Mouse (Mus musculus) MEL (cell line): Measurements from ENCODE around the gene Ctdspl. TPM values are rescaled to one million over a fixed set of nuclear protein-coding genes. Genes with fewer than 3 reads are reported as not detected.

Experiments
- DNase-seq: peaks from one replicate; pipeline ENCODE4 v3.0.0; 2011; ENCODE audit warnings: low read depth, low spot score
- H3K27ac ChIP-seq: 2 replicates; pipeline ENCODE4 v1.5.1; 2012; ENCODE audit warnings: low read depth, mild to moderate bottlenecking, control low read depth, low read length, moderate library complexity; ENCODE audit not compliant: control insufficient read depth
- H3K27me3 ChIP-seq, 2 experiments: fragments of 150-350 bp in 1 of 2; sonication (generic) in 1 of 2; 2 replicates each; pipeline ENCODE4 v1.6.1; 2012; ENCODE audit warnings: low read length in 2 of 2, mild to moderate bottlenecking in 2 of 2, improper control_type of control experiment in 1 of 2, moderate library complexity in 1 of 2; ENCODE audit not compliant: insufficient read depth in 2 of 2, control insufficient read depth in 1 of 2
- H3K36me3 ChIP-seq, 2 experiments: 2 replicates each; pipeline ENCODE4 v1.6.1; 2012 to 2014; ENCODE audit warnings: low read length in 2 of 2, improper control_type of control experiment in 1 of 2, inconsistent platforms in 1 of 2, mild to moderate bottlenecking in 1 of 2; ENCODE audit not compliant: insufficient read depth in 2 of 2, control insufficient read depth in 1 of 2
- H3K4me1 ChIP-seq, 2 experiments: fragments of 150-350 bp in 1 of 2; sonication (generic) in 1 of 2; 2 replicates each; pipeline ENCODE4 v1.6.1; 2012; ENCODE audit warnings: low read length in 2 of 2, improper control_type of control experiment in 1 of 2, mild to moderate bottlenecking in 1 of 2; ENCODE audit not compliant: insufficient read depth in 2 of 2, control insufficient read depth in 1 of 2
- H3K4me3 ChIP-seq, 2 experiments: fragments of 150-350 bp in 1 of 2; sonication (generic) in 1 of 2; 2 replicates each; pipeline ENCODE4 v1.5.1; 2012; ENCODE audit warnings: low read depth in 2 of 2, low read length in 2 of 2, mild to moderate bottlenecking in 2 of 2, moderate library complexity in 2 of 2, control low read depth in 1 of 2, improper control_type of control experiment in 1 of 2; ENCODE audit not compliant: control insufficient read depth in 1 of 2, insufficient read depth in 1 of 2
- H3K79me2 ChIP-seq: 2 replicates; pipeline ENCODE4 v1.6.1; 2012; ENCODE audit warnings: mild to moderate bottlenecking, low read length, moderate library complexity; ENCODE audit not compliant: control insufficient read depth, poor library complexity, insufficient read depth
- H3K9ac ChIP-seq: 2 replicates; pipeline ENCODE4 v1.6.1; 2012; ENCODE audit warnings: low read depth, mild to moderate bottlenecking, control low read depth, low read length, moderate library complexity; ENCODE audit not compliant: control insufficient read depth, poor library complexity, severe bottlenecking
- H3K9me3 ChIP-seq: fragments of 150-350 bp; sonication (generic); replicated peaks from 2 replicates; pipeline ENCODE4 v1.6.1; 2012; ENCODE audit warnings: mild to moderate bottlenecking, low read length, improper control_type of control experiment, moderate library complexity; ENCODE audit not compliant: insufficient read depth
- CHD2 ChIP-seq: IDR thresholded peaks from 2 replicates; pipeline ENCODE4 v1.6.1; 2011; ENCODE audit warnings: low read length, improper control_type of control experiment
- ETS1 ChIP-seq: IDR thresholded peaks from 2 replicates; pipeline ENCODE4 v1.6.1; 2012; ENCODE audit warnings: low read depth, mild to moderate bottlenecking, inconsistent platforms, low read length, improper control_type of control experiment, moderate library complexity
- GABPA ChIP-seq: IDR thresholded peaks from 2 replicates; pipeline ENCODE4 v1.6.1; 2012; ENCODE audit warnings: low read depth, mild to moderate bottlenecking, inconsistent platforms, low read length, improper control_type of control experiment, moderate library complexity
- GATA1 ChIP-seq: IDR thresholded peaks from 2 replicates; pipeline ENCODE4 v1.6.1; 2011; ENCODE audit warnings: low read depth, low read length, improper control_type of control experiment
- MAZ ChIP-seq: IDR thresholded peaks from 2 replicates; pipeline ENCODE4 v1.6.1; 2012; ENCODE audit warnings: low read depth, mild to moderate bottlenecking, inconsistent platforms, low read length, improper control_type of control experiment
- MXI1 ChIP-seq: IDR thresholded peaks from 2 replicates; pipeline ENCODE4 v1.6.1; 2011; ENCODE audit warnings: mild to moderate bottlenecking, low read depth, low read length, improper control_type of control experiment
- MYB ChIP-seq: IDR thresholded peaks from 2 replicates; pipeline ENCODE4 v1.6.1; 2011; ENCODE audit warnings: mild to moderate bottlenecking, low read depth, low read length, improper control_type of control experiment
- MYC ChIP-seq: IDR thresholded peaks from 2 replicates; pipeline ENCODE4 v1.6.1; 2011; ENCODE audit warnings: low read depth, mild to moderate bottlenecking, low read length, improper control_type of control experiment, moderate library complexity
- NELFE ChIP-seq: IDR thresholded peaks from 2 replicates; pipeline ENCODE4 v1.6.1; 2011; ENCODE audit warnings: low read depth, low read length, improper control_type of control experiment
- POLR2A ChIP-seq, 2 experiments: IDR thresholded peaks; 2 replicates each; pipeline ENCODE4 v1.6.1; 2011 to 2012; ENCODE audit warnings: low read length in 2 of 2, mild to moderate bottlenecking in 2 of 2, control low read depth in 1 of 2, improper control_type of control experiment in 1 of 2, low read depth in 1 of 2, moderate library complexity in 1 of 2; ENCODE audit not compliant: control insufficient read depth in 1 of 2, insufficient read depth in 1 of 2, poor library complexity in 1 of 2
- RAD21 ChIP-seq: IDR thresholded peaks from 2 replicates; pipeline ENCODE4 v1.6.1; 2011; ENCODE audit warnings: mild to moderate bottlenecking, low read depth, low read length, improper control_type of control experiment
- RCOR1 ChIP-seq: IDR thresholded peaks from 2 replicates; pipeline ENCODE4 v1.6.1; 2012; ENCODE audit warnings: low read depth, mild to moderate bottlenecking, inconsistent platforms, low read length, improper control_type of control experiment
- SMC3 ChIP-seq: IDR thresholded peaks from 2 replicates; pipeline ENCODE4 v1.6.1; 2011; ENCODE audit warnings: low read depth, low read length, improper control_type of control experiment
- TAL1 ChIP-seq: IDR thresholded peaks from 2 replicates; pipeline ENCODE4 v1.6.1; 2012; ENCODE audit warnings: mild to moderate bottlenecking, inconsistent platforms, low read length, moderate library complexity, mixed read lengths
- UBTF ChIP-seq: IDR thresholded peaks from 2 replicates; pipeline ENCODE4 v1.6.1; 2012; ENCODE audit warnings: low read depth, mild to moderate bottlenecking, inconsistent platforms, low read length, improper control_type of control experiment, moderate library complexity, borderline replicate concordance; ENCODE audit not compliant: insufficient read depth
- USF1 ChIP-seq: IDR thresholded peaks from 2 replicates; pipeline ENCODE4 v1.6.1; 2014; ENCODE audit warnings: low read depth, mild to moderate bottlenecking, inconsistent platforms, low read length, improper control_type of control experiment, moderate library complexity
- ZKSCAN1 ChIP-seq: IDR thresholded peaks from 2 replicates; pipeline ENCODE4 v1.6.1; 2012; ENCODE audit warnings: low read depth, mild to moderate bottlenecking, inconsistent platforms, low read length, improper control_type of control experiment, moderate library complexity
- ZNF384 ChIP-seq: IDR thresholded peaks from 2 replicates; pipeline ENCODE4 v1.6.1; 2012; ENCODE audit warnings: low read depth, mild to moderate bottlenecking, inconsistent platforms, low read length, improper control_type of control experiment
- polyA plus RNA-seq, 2 experiments: library from polyadenylated mRNA; stranded (reverse) in 1 of 2; unstranded in 1 of 2; fragments of >175 nt in 1 of 2; fragments of >200 nt in 1 of 2; gene quantifications; 2 replicates each; pipeline versions ENCODE4 v1.2.1 to v1.2.4; 2012; ENCODE audit warnings: low replicate concordance in 2 of 2, low read depth in 1 of 2; ENCODE audit not compliant: insufficient read length in 2 of 2, insufficient read depth in 1 of 2, missing spikeins in 1 of 2
- total RNA-seq: library from RNA; depleted of rRNA; stranded (reverse); fragments of 300-350 nt; gene quantifications from 2 replicates; pipeline ENCODE4 v1.2.3, GENCODE M21; 2012

Ctdspl gene
- total and polyA plus RNA-seq, 3 experiments = 15.3 to 20.7 TPM; not detected in 1

DNA sequence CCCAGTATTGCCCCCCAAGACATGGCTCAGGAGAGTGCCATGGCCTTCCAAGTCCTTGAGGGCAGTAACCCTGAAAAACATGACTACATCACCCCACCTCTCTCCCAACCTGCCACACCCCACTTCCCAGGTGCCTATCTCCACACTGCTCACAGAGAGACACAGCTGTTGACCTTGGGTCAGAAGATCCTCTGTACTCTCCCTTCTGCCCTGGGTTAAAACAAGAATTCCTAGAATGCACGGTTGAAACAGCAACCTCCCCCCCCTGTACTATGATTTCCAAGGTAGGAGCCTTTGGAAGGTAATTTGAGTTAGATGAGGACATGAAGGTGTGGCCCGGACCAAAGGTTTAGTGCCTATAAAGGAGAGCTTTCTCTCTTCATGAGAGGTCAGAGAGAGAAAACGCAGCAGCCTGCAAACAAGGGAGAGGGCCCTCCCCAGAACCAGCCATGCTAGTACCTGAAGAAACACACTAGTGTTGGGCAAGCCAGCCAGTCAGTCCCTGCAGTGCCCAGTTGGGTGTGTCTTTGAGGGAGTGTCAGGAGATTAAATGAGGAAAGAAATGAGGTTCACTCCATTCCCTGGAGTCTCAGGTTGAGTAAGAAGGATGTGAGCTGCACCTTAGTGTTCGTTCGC, 153.9 kb downstream of the Ctdspl start:
- H3K27me3 ChIP-seq = no peaks in the 10 kb centered on the region

DNA sequence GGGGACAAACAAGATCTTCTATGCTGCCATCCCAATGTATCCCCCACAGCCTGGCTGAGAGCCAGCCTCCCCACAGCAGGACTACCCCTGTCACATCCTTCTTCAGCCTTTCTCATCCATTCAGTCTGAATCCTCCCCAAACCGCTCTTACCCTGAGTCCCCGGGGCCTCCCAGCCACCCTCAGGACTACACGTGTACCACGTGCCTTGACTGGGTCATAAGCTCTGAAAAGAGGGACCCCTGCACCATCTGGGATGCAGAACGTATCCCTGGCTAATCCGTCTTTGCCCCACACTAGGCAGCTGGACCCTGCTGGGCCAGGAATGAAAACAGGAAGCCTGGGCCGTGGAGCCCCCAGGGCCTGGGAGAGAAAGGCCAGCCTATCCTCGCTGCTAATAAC, 155.8 kb downstream of the Ctdspl start:
- H3K9me3 ChIP-seq = no peaks in the 10 kb centered on the region
- no peak overlapping the region for H3K4me3 ChIP-seq
- DNase-seq = no peak
- no peaks in the 10 kb centered on the region for H3K4me1 ChIP-seq
- TF ChIP-seq MXI1 = no peak
- no peak for TF ChIP-seq MYB
- no peak for TF ChIP-seq MAZ
- no peak for TF ChIP-seq SMC3
- no peak for TF ChIP-seq POLR2A (IDR thresholded peaks at IDR 0.05; ENCODE audit: control insufficient read depth in 1 of 2, insufficient read depth in 1 of 2, low read depth in 1 of 2, low read length in 2 of 2, poor library complexity in 1 of 2)
- TF ChIP-seq CHD2 = no peak
- TF ChIP-seq NELFE = no peak
- TF ChIP-seq ZNF384 = no peak
- TF ChIP-seq RAD21 = no peak
- TF ChIP-seq USF1 = no peak
- TF ChIP-seq GATA1 = no peak
- no peak for TF ChIP-seq ZKSCAN1
- no peak for TF ChIP-seq MYC
- TF ChIP-seq UBTF = no peak
- no peak for TF ChIP-seq RCOR1
- no peak for TF ChIP-seq TAL1
- no peak for TF ChIP-seq ETS1
- no peak for TF ChIP-seq GABPA
- H3K79me2 ChIP-seq = no peaks in the 10 kb centered on the region
- H3K27ac ChIP-seq = no peak overlapping the region
- no peaks in the 10 kb centered on the region for H3K27me3 ChIP-seq
- H3K36me3 ChIP-seq = no peaks in the 10 kb centered on the region
- no peak overlapping the region for H3K9ac ChIP-seq

More for the DNA sequence above, 153.9 kb downstream of the Ctdspl start:
- no peak overlapping the region for H3K27ac ChIP-seq
- TF ChIP-seq RAD21 (no peak), TAL1 (no peak), RCOR1 (no peak)
- TF ChIP-seq, all 39 proteins: peak for 0
- Histone ChIP-seq H3K4me3 (no peak overlapping the region), H3K79me2 (no peaks in the 10 kb centered on the region), H3K9me3 (no peaks in the 10 kb centered on the region), H3K36me3 (no peaks in the 10 kb centered on the region), H3K9ac (no peak overlapping the region), H3K4me1 (no peaks in the 10 kb centered on the region)
- no peak for DNase-seq
